Mouse (Mus musculus): ENCODE results near the gene Rhbdl3. TPM values are rescaled to one million over a fixed set of nuclear protein-coding genes. Genes with fewer than 3 reads are reported as not detected.

Rhbdl3 gene
- polyA plus RNA-seq, 1 experiment from 2014 or later: 9.0 TPM

DNA sequence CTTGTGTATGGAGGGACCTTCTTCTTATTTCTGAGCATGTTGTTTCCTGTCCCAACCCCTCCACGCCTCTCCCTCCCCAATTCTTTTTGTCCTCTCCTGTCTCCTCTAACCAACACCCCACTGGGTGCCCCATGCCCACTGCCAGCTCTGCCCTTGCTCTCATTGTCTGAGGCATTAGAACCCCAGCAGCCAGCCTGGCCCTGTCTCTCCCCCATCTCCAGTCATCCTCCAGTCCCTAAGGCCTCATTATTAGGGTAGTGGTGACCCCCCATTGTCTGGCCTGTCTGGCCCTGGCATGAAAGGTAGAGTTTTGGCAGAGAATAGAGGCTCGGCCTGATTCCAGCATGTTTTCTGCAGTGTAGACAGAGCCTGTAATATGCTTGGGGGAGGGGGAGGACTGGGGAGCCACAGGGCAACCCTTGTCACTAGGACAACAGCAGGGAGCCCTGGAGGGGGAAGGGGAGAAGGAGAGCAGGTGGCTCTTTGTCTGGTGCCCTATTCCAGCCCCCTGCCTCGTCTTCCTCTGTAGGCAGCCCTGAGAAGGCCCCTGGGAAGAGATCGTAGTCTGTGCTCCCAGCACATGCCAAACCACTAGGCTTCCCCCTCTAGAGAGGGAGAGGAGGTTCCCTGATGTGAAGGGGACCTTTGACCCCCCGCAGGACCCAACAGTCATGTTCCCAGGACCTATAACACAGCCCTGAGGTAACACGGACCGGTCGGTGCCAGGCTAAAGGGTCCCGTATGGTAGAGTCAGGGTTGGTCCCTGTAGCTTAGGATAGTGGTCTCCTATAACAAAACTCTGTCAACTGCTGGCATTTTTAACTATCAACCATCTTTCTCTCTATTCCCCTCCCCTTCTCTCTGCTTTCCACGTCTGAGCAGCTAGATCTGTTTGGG is 15.3 kb downstream of the Rhbdl3 start:
- Histone ChIP-seq H3K9me3 (ENCODE audit: control insufficient read depth, low read length) (no peaks in the 10 kb centered on the region), H3K36me3 (ENCODE audit: control insufficient read depth, insufficient read depth, low read length) (no peaks in the 10 kb centered on the region), H3K4me1 (replicated peaks; ENCODE audit: control insufficient read depth, insufficient read depth, low read length) (peaks cover 30% of the 10 kb centered on the region), H3K9ac (ENCODE audit: low read length) (no peak overlapping the region), H3K27me3 (ENCODE audit: control insufficient read depth, insufficient read depth, low read length) (no peaks in the 10 kb centered on the region), H3K4me2 (ENCODE audit: low read depth, low read length, severe bottlenecking) (no peak overlapping the region), H3K27ac (ENCODE audit: low read depth, low read length) (peak overlapping the region; percentile 66), H3K4me3 (ENCODE audit: low read depth, low read length) (no peak overlapping the region)
- ATAC-seq (replicated peaks; ENCODE audit: low FRiP score): peak; percentile 75
- WGBS: 42% methylated on average over 10 of the region's 10 CpGs
- no peak for DNase-seq (ENCODE audit: low spot score)

DNA sequence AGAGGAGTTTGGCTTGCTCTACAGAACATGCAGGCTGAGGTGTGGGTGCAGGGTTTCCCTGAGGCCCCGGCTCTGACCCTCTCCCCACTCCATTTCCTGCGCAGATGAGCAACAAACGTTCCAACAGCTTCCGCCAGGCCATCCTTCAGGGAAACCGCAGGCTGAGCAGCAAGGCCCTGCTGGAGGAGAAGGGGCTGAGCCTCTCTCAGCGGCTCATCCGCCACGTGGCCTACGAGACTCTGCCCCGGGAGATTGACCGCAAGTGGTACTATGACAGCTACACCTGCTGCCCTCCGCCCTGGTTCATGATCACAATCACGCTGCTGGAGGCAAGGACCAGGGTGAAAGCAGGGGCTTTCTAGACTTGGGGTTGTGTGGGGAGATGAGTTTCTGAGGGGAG is 22.5 kb downstream of the Rhbdl3 start:
- DNase-seq (ENCODE audit: low spot score) (no peak), ATAC-seq (replicated peaks; ENCODE audit: low FRiP score) (no peak)
- Histone ChIP-seq H3K27ac (ENCODE audit: low read depth, low read length) (no peak overlapping the region), H3K4me3 (ENCODE audit: low read depth, low read length) (no peak overlapping the region), H3K4me2 (ENCODE audit: low read depth, low read length, severe bottlenecking) (no peak overlapping the region), H3K9me3 (ENCODE audit: control insufficient read depth, low read length) (no peaks in the 10 kb centered on the region), H3K9ac (ENCODE audit: low read length) (no peak overlapping the region), H3K27me3 (ENCODE audit: control insufficient read depth, insufficient read depth, low read length) (no peaks in the 10 kb centered on the region), H3K36me3 (ENCODE audit: control insufficient read depth, insufficient read depth, low read length) (no peaks in the 10 kb centered on the region), H3K4me1 (replicated peaks; ENCODE audit: control insufficient read depth, insufficient read depth, low read length) (peaks cover 8% of the 10 kb centered on the region)
- WGBS: 67% methylated on average over 13 of the region's 13 CpGs

DNA sequence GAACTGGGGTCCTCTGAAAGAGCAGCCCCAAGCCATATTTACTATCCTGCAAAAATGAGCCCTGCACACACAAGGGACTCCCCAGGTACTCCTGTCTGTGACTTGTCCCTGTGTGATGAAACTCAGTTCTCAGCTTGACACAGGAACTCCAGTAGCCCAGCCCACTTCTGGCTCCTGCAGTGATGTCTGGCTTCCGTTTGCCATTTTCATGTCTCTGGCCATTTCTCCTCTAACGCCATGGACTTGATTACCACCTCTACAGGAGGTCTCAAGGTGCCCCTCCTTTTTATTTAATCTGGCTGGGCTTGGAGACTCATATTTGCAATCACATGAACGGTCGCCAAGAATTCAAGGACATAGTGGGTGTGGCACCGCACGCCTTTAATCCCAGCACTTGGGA is 23.9 kb downstream of the Rhbdl3 start:
- no peaks in the 10 kb centered on the region for H3K9me3 ChIP-seq (ENCODE audit: control insufficient read depth, low read length)
- 85% methylated on average over 6 of the region's 6 CpGs for WGBS
- no peak for ATAC-seq (replicated peaks; ENCODE audit: low FRiP score)
- H3K36me3 ChIP-seq (ENCODE audit: control insufficient read depth, insufficient read depth, low read length): no peaks in the 10 kb centered on the region
- H3K4me3 ChIP-seq (ENCODE audit: low read depth, low read length): no peak overlapping the region
- H3K4me2 ChIP-seq (ENCODE audit: low read depth, low read length, severe bottlenecking): no peak overlapping the region
- no peak for DNase-seq (ENCODE audit: low spot score)
- H3K4me1 ChIP-seq (replicated peaks; ENCODE audit: control insufficient read depth, insufficient read depth, low read length): no peaks in the 10 kb centered on the region
- H3K27ac ChIP-seq (ENCODE audit: low read depth, low read length): no peak overlapping the region
- H3K27me3 ChIP-seq (ENCODE audit: control insufficient read depth, insufficient read depth, low read length): no peaks in the 10 kb centered on the region
- H3K9ac ChIP-seq (ENCODE audit: low read length): no peak overlapping the region

DNA sequence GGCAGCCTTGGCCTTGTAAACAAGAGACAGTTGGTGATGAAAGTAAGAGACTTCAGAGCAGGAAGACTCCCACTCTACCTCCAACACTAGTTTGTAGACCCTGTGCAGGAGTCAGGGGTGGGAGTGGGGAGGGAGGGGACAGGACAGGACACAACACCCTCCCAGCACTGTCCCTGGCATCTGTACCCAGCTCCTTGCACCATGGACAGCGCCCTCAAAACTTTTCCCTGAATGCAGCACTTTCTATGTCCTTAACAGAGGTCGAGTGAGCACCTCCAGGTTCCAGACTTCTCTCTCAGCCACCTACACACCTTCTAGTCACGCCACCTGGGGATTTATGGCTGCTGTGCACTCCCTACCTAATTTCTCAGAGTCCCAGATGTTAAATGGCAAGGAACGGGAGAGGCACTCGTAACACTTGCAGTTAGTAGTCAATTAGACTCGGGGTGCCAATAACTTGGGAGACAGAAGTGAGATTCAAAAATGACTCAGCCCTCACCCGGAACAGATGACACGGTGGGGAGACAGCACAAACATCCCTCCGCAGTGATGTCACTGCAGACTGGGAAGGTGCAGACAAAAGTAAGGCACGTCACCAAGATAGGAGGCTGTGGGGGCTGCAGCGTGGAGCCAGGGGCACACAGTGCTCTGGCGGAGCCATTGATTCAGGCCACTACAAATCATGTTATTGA is 32.1 kb downstream of the Rhbdl3 start:
- Histone ChIP-seq H3K27ac (ENCODE audit: low read depth, low read length) (no peak overlapping the region), H3K27me3 (ENCODE audit: control insufficient read depth, insufficient read depth, low read length) (no peaks in the 10 kb centered on the region), H3K4me3 (ENCODE audit: low read depth, low read length) (no peak overlapping the region), H3K36me3 (ENCODE audit: control insufficient read depth, insufficient read depth, low read length) (no peaks in the 10 kb centered on the region), H3K9ac (ENCODE audit: low read length) (no peak overlapping the region), H3K9me3 (ENCODE audit: control insufficient read depth, low read length) (no peaks in the 10 kb centered on the region), H3K4me1 (replicated peaks; ENCODE audit: control insufficient read depth, insufficient read depth, low read length) (peaks cover 18% of the 10 kb centered on the region), H3K4me2 (ENCODE audit: low read depth, low read length, severe bottlenecking) (no peak overlapping the region)
- DNase-seq (ENCODE audit: low spot score) (no peak), ATAC-seq (replicated peaks; ENCODE audit: low FRiP score) (no peak)
- 73% methylated on average over 12 of the region's 12 CpGs for WGBS

DNA sequence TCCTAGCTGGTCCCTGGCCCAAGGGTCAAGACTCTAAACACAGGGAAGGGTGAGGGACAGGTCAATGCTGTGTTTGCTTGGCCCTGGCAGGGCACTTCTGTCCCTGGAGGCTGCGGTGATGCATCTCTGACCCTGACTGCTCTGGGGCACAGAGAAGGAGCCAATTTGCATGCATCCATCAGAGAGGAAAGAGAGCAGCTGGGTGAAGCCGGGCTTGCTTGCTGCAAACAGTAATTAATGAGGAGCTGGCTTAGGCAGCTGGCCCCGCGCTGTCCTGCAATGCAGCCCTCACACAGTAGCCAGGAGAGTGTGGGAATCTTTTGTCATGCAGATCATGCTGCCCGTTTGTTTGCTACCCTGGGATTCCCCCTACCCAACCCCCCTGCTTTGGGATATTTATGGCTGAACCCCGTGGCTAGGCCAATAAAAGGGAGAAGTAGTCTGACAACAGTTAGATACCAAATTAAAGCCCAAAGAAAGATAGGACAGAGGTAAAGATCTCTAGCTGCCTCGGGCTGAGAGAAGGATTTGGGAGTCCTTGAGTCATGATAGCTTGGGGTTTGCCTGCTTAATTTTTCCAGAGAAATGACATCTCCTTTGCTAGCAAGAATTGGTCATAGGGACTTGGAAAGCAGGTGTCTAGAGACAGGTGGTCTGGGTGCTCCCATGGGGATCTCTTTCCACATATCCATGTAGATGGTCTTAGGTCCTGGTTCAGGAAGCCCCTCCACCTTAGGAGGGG is 35.1 kb downstream of the Rhbdl3 start:
- Histone ChIP-seq H3K36me3 (ENCODE audit: control insufficient read depth, insufficient read depth, low read length) (no peaks in the 10 kb centered on the region), H3K4me1 (replicated peaks; ENCODE audit: control insufficient read depth, insufficient read depth, low read length) (peaks cover 18% of the 10 kb centered on the region), H3K9ac (ENCODE audit: low read length) (no peak overlapping the region), H3K27ac (ENCODE audit: low read depth, low read length) (peak overlapping the region; percentile 82), H3K4me3 (ENCODE audit: low read depth, low read length) (no peak overlapping the region), H3K27me3 (ENCODE audit: control insufficient read depth, insufficient read depth, low read length) (no peaks in the 10 kb centered on the region), H3K4me2 (ENCODE audit: low read depth, low read length, severe bottlenecking) (peak overlapping the region; percentile 22; the same call in 1 of the 2 replicates), H3K9me3 (ENCODE audit: control insufficient read depth, low read length) (no peaks in the 10 kb centered on the region)
- ATAC-seq (replicated peaks; ENCODE audit: low FRiP score): peak; percentile 94
- 0% methylated on average over 7 of the region's 7 CpGs for WGBS
- DNase-seq (ENCODE audit: low spot score): peak; percentile 87

DNA sequence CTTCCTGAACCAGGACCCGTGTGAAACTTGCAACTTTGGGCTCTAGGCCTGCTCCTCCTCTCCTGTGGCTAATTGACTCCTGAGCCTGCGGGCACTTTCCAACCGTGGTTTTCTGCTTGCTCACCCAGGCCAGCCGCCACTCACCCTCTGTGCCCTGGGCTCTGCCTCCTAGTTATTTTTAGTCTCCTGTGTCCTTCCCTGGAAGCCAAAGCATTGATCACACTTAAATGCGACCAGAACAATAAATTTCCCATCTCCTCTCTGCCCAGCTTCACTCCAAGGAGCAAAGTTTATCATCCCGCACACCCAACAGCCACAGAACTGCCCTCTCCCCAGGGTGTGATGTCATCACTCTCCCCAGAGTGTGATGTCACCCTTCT is 35.6 kb downstream of the Rhbdl3 start:
- no peak overlapping the region for H3K4me3 ChIP-seq (ENCODE audit: low read depth, low read length)
- H3K27ac ChIP-seq (ENCODE audit: low read depth, low read length): peak overlapping the region; percentile 82
- no peak for ATAC-seq (replicated peaks; ENCODE audit: low FRiP score)
- H3K9me3 ChIP-seq (ENCODE audit: control insufficient read depth, low read length): no peaks in the 10 kb centered on the region
- DNase-seq (ENCODE audit: low spot score): no peak
- H3K9ac ChIP-seq (ENCODE audit: low read length): peak overlapping the region; percentile 0; the same call in 1 of the 2 replicates
- peak overlapping the region; percentile 22; the same call in 1 of the 2 replicates for H3K4me2 ChIP-seq (ENCODE audit: low read depth, low read length, severe bottlenecking)
- H3K4me1 ChIP-seq (replicated peaks; ENCODE audit: control insufficient read depth, insufficient read depth, low read length): peaks cover 18% of the 10 kb centered on the region
- WGBS: 9% methylated on average over 6 of the region's 6 CpGs
- no peaks in the 10 kb centered on the region for H3K27me3 ChIP-seq (ENCODE audit: control insufficient read depth, insufficient read depth, low read length)
- H3K36me3 ChIP-seq (ENCODE audit: control insufficient read depth, insufficient read depth, low read length): no peaks in the 10 kb centered on the region

DNA sequence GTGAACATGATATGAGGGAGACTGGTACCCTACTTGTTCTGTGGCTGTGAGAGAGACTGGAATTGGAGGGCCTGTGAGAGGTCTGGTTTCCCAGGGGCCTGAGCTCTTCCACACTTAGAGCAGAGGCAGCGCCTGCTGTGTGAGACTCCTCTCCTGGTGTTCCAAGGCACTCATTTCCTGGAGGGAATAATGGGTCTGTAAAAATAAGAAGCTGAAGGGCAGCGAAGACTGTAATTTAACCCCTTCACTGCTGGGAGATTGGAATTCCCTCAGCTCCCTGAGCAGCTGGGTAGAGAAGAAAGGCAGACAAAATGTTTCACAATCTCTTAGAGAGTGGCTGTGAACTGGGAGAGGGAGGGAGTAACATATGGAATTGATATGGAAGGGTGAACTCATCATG is 41.8 kb downstream of the Rhbdl3 start:
- Histone ChIP-seq H3K9me3 (ENCODE audit: control insufficient read depth, low read length) (no peaks in the 10 kb centered on the region), H3K4me3 (ENCODE audit: low read depth, low read length) (no peak overlapping the region), H3K27me3 (ENCODE audit: control insufficient read depth, insufficient read depth, low read length) (no peaks in the 10 kb centered on the region), H3K9ac (ENCODE audit: low read length) (no peak overlapping the region), H3K4me1 (replicated peaks; ENCODE audit: control insufficient read depth, insufficient read depth, low read length) (peaks cover 3% of the 10 kb centered on the region; the same call in 1 of the 2 replicates), H3K27ac (ENCODE audit: low read depth, low read length) (peak overlapping the region; percentile 25; the same call in 1 of the 2 replicates), H3K36me3 (ENCODE audit: control insufficient read depth, insufficient read depth, low read length) (no peaks in the 10 kb centered on the region), H3K4me2 (ENCODE audit: low read depth, low read length, severe bottlenecking) (no peak overlapping the region)
- 6% methylated on average over 2 of the region's 2 CpGs for WGBS
- ATAC-seq (replicated peaks; ENCODE audit: low FRiP score) (no peak), DNase-seq (ENCODE audit: low spot score) (no peak)

DNA sequence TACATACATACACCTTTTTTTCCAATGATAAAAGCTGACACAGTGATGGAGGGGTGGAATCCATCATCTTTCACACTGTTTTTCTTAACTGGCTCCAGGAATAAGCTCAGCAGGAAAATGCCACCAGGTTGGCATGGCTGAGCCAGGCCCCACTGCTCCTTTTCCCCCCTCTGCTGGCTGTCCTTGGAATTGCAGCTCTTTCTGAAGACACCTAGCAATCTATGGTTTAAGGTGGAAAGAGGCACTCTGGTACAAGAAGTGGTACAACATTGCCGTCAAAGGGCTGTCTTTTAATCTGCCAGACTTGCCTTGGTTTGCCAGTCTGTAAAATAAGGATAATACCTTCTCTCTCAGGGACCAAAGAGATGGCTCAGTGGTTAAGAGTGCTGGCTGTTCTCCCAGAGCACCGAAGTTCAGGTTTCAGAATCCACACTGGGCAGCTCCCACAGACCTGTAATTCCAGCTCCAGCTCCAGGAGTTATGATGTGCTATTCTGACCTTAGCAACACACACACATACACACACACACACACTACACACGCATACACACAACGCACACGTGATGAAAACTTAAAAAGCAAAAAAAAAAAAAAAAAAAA is 51.2 kb downstream of the Rhbdl3 start:
- no peak for ATAC-seq (replicated peaks; ENCODE audit: low FRiP score)
- H3K9me3 ChIP-seq (ENCODE audit: control insufficient read depth, low read length): no peaks in the 10 kb centered on the region
- no peaks in the 10 kb centered on the region for H3K36me3 ChIP-seq (ENCODE audit: control insufficient read depth, insufficient read depth, low read length)
- H3K4me1 ChIP-seq (replicated peaks; ENCODE audit: control insufficient read depth, insufficient read depth, low read length): no peaks in the 10 kb centered on the region
- H3K27ac ChIP-seq (ENCODE audit: low read depth, low read length): no peak overlapping the region
- WGBS: 82% methylated on average over 5 of the region's 5 CpGs
- H3K27me3 ChIP-seq (ENCODE audit: control insufficient read depth, insufficient read depth, low read length): no peaks in the 10 kb centered on the region
- H3K4me2 ChIP-seq (ENCODE audit: low read depth, low read length, severe bottlenecking): no peak overlapping the region
- DNase-seq (ENCODE audit: low spot score): peak; percentile 92
- no peak overlapping the region for H3K9ac ChIP-seq (ENCODE audit: low read length)
- no peak overlapping the region for H3K4me3 ChIP-seq (ENCODE audit: low read depth, low read length)
